Mouse (Mus musculus) gastrocnemius, adult 18-20 months (tissue): ENCODE measurements around the gene Fa2h. TPM values are rescaled to one million over a fixed set of nuclear protein-coding genes. Genes with fewer than 3 reads are reported as not detected.
"Not testable (repeated sequence)": the region's sequence is repeated elsewhere in the genome, so short reads cannot be mapped to it uniquely, and the experiment has no call there.

Experiments used
- DNase-seq: peaks from one replicate; pipeline ENCODE4 v3.0.0; 2021; ENCODE audit warnings: low spot score
- total RNA-seq, 2 experiments: library from RNA; stranded (reverse); gene quantifications; 2 replicates each; pipeline ENCODE4 v1.2.3; 2021

Gene Fa2h
- total RNA-seq, 2 experiments from 2014 or later, result 0.66 to 0.88 TPM

DNA sequence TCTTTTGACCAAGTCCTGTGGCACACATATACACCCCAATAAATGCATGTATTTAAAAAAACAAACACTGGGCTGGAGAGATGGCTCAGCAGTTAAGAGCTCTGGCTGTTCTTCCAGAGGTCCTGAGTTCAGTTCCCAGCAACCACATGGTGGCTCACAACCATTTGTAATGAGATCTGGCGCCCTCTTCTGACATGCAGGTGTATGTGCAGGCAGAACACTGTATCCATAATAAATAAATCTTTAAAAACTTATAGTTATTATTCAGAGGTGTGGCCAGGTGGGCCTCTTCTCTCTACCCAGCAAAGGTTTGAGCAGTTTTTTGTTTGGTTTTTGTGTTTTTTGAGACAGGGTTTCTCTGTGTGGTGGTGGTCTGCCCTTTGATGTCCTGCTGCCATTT lies 34.7 kb downstream of the Fa2h start:
- no peak for DNase-seq

DNA sequence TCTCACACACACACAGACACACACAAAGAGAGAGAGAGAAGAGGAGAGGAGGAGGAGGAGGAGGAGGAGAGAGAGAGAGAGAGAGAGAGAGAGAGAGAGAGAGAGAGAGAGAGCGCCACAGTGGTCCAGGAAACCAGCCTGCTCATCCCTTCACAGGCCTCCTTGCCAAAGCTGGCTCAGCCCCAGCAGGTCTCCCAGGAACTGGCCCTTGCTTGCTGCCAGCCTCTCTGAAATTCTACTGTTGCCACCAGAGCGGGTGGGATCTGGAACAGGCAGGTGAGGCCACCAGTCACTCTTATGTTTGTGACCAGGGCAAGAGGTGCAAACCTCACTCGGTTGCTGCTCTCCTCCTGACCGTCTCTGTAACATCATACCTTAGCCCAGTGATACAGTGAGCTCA lies 36.2 kb downstream of the Fa2h start:
- DNase-seq, result no peak

DNA sequence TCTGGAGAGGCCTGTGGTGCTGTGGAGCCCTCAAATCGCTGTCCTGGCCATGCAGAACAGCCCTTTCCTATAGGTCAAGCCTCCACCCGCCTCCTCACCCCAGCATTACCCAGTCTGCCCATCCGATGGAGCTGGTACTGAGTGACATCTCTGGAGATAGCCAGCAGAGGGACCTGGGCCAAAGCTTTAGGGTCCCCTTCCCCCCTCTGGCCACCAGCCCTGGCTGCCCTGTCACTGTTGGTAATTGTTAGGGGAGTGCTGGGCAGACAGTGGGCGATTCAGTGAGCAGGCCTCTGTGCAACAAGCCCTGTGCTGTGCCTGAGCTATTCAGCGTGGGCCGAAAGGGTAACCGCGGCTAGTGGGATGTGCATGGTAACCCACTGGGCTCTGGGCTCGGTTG lies 40.1 kb downstream of the Fa2h start:
- DNase-seq, result no peak

DNA sequence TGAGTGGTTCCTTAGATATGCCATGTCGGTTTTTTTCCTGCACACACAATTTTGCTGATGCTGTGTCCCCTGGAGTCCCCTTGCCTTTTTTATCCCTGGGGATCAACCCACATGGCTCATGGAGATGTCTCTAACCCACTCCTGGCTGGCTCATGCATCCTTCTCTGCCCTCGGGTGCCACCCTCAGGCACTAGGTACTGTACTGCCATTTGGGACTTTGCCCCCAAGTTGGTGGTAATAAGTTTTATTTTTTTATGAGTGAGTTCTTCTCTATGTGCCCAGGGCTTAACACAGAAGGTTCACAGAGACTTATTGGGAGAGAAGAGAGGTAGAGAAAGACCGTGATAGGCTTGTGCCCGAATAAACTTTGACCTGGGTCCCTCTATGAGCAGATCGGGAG lies 41.3 kb downstream of the Fa2h start:
- DNase-seq, result no peak

DNA sequence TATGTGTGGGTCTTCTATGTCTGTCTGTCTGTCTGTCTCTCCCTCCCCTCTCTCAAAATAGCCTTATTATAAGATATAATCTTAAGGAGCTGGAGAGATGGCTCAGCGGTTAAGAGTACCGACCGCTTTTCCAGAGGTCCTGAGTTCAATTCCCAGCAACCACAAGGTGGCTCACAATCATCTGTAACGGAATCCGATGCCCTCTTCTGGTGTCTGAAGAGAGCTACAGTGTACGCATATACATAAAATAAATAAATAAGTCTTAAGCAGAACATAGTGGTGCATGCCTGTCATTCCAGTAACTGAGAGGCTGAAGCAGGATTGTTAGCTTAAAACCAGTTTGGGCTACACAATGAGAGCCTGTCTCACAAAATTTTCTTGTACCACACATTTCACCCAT lies 43.0 kb downstream of the Fa2h start:
- DNase-seq, result no peak

DNA sequence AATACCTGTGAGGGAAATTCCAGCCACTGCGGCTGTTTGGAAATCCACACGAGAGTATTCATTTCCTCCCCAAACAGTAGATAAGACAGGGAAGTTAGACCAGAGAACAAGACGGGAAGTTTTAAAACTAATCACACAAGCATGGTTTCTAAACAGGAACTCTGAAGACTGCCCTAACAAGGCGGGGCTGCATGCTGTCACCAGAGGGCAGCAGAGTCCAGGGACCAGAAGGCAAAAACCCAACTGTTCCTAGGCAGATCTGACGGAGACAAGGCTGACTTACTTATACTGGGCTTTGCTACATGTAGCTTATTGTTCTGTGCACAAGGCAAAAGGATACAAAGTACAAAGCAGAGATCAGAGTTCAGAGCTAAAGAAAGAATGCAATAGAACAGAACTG lies 50.4 kb downstream of the Fa2h start:
- DNase-seq, result peak; percentile 74

DNA sequence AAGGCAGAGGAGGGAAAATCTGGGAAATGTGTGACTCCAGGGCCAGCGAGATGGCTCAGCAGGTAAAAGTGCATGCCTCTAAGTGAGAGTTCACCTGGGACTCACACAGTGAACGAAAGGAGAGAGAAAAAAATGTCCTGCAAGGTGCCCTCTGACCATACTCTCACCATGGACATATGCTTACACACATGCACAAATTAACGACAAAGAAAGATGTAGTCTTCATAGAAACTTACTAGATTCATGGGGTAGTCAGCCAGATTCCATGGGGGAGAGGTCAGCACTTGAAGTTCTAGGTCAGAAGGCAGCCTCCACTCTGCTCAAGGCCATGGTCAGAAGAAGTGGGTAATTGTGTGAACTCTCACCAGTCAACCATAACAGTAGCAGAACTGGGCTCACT lies 53.4 kb downstream of the Fa2h start:
- DNase-seq, result no peak

DNA sequence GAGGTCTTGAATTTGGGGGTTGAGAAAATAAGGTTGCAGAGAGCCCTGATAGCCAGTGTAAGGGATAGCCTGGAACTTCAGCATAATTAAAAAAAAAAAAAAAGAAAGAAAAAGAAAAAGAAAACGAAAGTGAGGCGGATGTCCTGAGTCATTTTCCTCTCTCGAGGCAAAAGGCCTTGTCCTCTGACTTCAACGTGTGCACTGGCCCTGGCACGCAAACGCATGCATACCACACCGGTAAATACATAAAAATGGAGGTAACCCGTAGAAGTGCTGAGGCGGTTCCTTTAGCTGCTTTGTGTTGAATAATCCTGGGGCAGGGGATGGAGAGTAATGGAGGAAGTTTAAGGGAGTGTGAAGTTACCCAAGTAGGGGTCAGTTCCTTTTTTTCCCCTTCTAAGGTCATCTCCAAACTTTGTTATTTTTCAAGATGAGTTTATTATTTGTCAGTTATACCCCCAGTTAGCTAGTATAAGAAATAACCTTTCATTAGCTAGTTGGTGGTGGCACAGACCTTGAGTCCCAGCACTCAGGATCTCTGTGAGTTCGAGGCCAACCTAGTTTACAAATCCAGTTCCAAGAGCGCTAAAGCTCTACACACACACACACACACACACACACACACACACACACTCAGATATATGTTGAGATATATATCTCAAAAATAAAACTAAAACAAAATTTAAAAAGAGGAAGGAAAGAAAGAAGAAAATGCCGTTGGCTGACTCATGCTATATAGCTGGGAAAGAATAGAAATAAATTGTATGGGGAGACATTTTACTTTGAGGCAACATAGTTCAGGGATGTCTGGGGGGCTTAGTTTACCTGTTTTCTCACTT lies 55.0 kb downstream of the Fa2h start:
- DNase-seq, result no peak

DNA sequence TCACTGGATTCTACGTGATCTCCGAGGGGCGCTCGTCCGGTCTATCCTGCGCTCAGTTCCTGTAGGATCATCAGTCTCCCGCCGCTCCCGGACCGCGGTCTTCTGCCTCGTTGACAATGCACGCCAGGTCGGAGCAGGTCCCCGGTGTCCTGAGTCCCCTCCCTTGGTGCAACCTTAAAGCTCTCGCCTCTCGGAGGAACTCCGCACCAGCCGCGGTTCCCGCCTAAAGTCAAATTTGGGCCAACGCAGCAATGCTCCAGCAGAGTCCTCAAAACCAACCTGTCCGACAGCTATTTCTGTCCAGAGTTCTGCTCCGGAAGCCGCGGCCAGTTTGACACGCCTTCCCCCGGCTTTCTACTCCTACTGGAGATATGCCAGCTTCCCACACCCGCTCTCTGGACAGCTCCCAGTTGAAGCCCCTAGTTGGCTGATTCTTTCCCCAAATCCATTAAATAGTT lies 55.7 kb downstream of the Fa2h start, which contains the start of gene Mlkl:
Mlkl (minus strand) TSS at position 288 of the 458 bp plus-strand sequence.
- DNase-seq, result peak; percentile 30

DNA sequence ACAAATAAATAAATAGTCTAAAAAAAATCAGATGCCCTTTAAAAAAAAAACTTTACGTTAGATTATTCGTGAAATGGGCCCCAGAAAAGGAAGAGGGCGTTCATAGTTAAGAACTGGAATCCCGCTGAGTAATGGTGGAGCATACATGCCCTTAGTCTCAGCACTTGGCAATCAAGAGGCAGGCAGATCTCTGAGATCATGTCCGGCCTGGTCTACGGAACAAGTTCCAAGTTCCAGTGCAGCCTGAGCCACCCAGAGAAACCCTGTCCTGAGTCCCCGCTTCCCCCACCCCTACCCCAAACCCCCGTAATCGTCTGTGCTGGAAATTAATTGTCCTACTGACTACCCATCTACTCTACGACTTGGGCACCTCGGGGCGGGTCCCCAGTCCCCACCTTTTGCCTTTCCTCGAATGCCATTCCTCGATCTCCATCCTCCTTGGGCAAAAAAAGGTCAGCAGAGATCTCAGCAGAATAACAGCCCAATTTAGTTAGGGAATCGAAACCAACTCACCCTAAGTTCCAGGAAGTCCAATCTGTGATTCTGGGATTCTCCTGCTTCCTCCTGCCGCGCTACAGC lies 56.2 kb downstream of the Fa2h start:
- no peak for DNase-seq

DNA sequence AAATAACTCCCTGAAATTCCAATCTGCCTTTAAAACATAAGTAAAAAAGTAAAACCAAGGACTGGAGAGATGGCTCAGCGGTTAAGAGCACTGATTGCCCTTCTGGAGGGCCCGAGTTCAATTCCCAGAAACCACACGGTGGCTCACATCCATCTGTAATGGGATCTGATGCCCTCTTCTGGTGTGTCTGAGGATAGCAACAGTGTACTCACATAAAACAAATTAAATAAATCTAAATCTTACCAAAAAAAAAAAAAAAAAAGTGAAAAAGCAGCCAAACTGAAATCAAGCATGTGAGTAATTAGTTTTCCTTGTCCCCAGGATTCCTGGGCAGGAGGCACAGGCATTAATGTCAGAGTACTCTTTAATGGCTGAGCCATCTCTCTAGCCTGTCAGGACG lies 56.9 kb downstream of the Fa2h start:
- no peak for DNase-seq

DNA sequence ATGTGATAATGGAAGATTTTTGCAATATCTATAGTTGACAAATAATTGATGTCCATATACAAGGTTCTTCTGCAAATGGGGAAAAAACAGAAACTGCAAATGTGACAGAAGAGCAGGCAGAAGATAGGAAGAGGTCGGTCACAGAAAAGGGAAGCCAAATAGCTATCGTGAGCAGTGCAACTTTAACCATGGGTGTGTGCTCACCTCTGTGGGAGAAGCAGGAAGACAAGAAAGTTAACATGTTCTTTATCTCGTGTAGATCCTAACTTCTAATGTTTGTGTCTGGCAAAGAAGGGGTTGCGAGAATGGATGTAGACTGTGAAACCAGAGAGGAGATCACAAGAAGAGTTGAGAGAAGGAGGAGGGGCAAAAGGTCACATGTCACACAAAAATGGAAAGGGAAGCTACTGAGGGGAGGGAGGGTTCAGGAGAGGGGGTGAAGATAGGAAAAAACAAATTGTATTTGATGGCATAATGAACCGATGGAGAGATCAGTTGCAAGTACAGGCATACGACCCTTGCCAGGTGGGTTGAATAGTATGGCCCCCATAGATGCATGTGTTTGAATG lies 68.3 kb downstream of the Fa2h start:
- no peak for DNase-seq

DNA sequence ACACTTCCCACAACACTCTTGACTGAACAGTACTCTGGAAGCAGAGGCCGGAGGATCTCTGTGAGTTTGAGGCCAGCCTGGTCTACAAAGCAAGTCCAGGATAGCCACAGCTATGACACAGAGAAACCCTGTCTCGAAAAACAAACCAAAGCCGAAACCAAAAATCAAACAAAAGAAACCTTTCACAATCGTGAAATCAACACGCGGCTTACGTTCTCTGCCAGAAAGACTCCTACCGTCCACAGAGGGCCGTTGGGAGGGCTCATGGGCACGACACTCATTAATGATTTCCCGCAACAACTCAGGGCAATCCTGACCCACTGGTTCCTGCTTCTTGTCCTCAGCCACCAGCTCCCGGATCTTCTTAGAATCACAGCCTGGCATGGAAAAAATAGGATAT lies 78.9 kb downstream of the Fa2h start:
- DNase-seq, result no peak

DNA sequence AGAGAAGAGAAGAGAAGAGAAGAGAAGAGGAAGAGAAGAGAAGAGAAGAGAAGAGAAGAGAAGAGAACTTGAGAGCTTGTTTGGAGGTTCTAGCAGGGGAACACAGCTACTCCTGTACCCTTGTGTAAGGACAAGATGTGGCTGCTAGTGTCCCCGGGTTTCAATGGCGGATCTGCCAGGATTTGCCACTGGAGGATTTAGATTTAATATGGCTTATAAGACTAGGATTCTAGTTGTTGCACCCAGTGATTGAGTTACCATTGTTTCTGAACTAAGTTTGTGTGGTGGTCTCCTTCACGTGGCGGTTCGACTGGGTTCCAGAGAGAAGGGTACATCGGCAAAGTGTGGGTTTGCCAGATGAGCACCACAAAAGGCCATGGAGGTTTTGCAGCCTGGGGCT lies 79.7 kb downstream of the Fa2h start:
- not testable (repeated sequence) for DNase-seq

DNA sequence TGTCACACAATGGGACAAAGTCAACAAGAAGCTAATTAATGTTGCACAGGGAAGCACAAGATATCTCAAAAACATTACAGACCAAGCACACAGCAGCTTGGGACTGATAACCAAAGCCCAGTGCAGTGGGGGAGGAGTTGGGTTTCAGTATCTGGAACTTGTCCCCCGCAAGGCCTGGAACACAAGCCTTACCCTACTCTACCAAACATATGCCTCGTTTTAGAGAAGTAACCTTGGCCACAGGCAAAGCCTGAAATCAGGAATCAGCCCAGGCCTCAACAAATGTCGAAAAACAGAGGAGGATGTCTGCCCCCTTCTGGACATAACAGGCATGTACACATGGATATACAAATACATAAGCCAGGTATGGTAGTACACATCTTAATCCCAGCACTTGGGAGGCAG lies 80.9 kb downstream of the Fa2h start:
- DNase-seq, result no peak

DNA sequence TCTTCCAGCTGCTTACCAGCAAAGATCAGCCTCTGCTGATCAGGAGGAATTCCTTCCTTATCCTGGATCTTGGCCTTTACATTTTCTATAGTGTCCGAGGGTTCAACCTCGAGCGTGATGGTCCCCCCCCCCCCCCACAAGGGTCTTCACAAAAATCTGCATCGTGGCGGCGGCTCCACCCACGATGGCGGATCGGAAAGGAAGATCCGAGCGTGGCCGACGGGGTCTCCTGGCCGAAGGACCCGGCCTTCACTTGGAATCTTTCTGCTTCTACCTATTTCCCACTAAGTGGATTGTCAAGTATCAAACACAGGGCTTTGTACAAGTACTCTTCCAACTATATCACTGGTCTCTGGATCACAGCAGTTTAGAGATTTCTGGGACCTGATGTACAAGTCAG lies 83.6 kb downstream of the Fa2h start:
- DNase-seq, result not testable (repeated sequence)

DNA sequence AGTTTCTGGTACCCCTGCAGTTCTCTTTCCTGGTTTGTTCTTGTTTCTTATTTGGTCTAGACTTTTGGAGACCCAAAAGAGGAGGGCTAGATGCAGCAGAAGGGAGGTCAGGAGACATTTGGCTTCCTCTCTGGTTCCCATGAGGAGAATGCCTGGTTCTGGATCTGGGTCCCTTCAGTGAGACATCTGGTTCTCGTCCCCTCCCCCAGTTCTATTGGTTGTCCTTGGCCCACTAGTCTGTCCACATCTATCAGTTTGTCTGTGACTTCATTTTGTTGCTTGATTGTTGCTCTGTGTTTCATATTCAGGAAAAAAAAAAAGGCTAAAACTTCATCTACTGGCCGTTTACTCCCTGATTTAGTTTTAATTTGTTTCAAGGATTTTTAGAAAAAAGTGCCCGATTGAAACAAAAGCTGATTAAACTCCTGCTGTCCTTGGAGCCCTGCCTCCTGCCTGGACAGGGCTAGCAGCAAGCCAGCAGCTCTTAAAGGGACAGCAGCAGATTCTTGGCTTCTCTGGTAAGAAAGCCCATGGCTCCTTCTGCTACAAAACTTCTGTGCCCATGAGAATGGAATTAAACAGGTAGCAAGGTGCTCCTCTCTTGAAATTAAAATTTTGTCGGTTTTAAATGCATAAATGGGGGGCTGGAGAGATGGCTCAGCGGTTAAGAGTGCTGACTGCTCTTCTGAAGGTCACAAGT lies 88.4 kb downstream of the Fa2h start:
- no peak for DNase-seq

DNA sequence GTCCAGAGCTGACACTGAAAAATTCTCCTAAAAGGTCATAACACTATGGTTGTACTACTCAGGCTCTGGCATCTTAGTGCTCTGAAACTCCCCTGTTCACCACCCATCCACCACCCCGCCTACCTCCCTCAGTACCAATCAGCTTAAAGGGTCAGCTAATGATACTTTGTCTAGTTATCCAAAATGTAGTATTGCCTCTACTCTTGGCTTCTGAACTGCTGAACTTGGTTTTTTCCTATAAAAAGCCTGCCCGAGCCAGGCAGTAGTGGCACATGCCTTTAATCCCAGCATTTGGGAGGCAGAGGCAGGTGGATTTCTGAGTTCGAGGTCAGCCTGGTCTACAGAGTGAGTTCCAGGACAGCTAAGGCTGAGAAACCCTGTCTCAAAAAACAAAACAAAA lies 89.3 kb downstream of the Fa2h start:
- DNase-seq, result no peak

DNA sequence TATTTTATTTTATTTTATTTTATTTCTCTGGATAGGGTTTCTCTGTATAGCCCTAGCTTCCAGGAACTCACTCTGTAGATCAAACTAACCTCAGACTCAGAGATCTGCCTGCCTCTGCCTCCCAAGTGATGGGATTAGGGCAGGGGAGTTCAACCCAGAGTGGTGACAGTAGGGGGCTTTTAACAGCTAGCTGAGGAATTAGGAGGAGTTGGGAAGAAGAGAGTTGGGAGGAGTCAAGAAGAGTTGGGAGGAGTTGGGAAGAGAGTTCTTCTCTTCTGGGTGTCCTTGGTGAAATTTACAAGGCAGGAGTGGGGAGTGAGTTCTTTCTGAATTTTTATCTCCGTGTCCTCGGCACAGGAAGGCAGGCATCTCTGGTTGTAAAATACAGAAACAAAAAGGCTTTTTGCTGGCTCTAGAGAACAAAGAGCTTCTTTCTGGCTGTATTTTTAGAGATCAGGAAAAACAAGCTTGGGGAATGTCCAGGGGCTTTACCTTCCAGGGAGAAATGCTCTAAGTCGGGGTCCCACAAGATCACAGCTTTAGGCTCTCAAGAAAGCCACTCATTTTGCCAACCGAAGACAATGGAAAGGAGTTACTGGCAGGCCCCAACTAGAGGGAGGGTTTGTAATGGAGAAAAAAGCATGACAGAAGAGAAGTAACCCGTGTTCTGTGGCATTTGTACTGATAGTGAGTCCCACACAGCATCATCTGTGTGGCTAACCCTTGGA lies 90.4 kb downstream of the Fa2h start:
- DNase-seq, result not testable (repeated sequence)

DNA sequence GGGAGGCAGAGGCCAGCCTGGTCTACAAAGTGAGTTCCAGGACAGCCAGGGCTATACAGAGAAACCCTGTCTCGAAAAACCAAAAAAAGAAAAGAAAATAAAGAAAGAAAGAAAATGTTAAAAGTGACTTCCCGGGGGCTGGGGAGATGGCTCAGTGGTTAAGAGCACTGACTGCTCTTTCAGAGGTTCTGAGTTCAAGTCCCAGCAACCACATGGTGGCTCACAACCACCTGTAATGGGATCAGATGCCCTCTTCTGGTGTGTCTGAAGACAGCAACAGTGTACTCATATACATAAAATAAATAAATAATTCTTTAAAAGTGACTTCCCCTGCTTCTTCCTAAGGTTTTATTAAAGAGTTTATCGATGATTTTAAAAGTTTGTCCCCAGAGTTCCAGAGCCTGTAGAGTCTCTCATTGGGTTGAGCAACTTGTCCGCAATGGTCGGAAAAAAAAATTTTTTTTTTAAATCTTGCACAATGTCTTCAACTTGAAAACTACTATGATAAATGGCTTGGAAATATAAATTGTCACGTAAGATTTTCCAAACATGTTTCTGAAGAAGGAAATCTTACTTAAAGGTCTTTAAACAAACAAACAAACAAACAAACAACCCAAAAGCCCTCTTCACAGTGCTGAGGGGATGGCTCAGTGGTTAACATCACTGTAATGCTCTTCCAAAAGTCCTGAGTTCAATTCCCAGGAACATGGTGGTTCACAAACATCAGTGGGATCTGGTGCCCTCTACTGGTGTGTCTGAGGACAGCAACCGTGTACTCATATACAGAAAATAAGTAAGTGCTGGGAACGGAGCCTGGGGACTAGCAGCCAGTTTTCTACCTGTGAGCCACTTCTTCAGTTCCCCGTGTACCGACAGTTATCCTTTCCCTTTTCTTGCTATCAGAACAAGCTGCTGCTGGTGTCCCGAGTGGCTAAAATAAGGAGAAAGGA lies 92.8 kb downstream of the Fa2h start:
- peak; percentile 4 for DNase-seq
